Mouse (Mus musculus) midbrain, embryonic 12.5 days (tissue): ENCODE results near the gene Gm9999. TPM values are rescaled to one million over a fixed set of nuclear protein-coding genes. Genes with fewer than 3 reads are reported as not detected.

Experiments
- ATAC-seq: fragments of 200-750 bp; cut with Nextera tagmentation; 2 replicates; pipeline ENCODE4 v1.8.0; 2017; ENCODE audit warnings: low read depth, moderate TSS enrichment, moderate library complexity; ENCODE audit not compliant: low FRiP score
- H3K27ac ChIP-seq: fragments of 300-500 bp; sonication (generic); replicated peaks from 2 replicates; pipeline ENCODE4 v1.5.1; 2016; ENCODE audit warnings: mild to moderate bottlenecking
- H3K27me3 ChIP-seq: fragments of 300-500 bp; sonication (generic); 2 replicates; pipeline ENCODE4 v1.6.1; 2016; ENCODE audit warnings: mild to moderate bottlenecking
- H3K36me3 ChIP-seq: fragments of 300-500 bp; sonication (generic); 2 replicates; pipeline ENCODE4 v1.6.1; 2016
- H3K4me1 ChIP-seq: fragments of 300-500 bp; sonication (generic); 2 replicates; pipeline ENCODE4 v1.6.1; 2016
- H3K4me2 ChIP-seq: fragments of 300-500 bp; sonication (generic); replicated peaks from 2 replicates; pipeline ENCODE4 v1.6.1; 2016; ENCODE audit warnings: mild to moderate bottlenecking, moderate library complexity
- H3K4me3 ChIP-seq: fragments of 300-500 bp; sonication (generic); 2 replicates; pipeline ENCODE4 v1.5.1; 2016; ENCODE audit warnings: mild to moderate bottlenecking
- H3K9ac ChIP-seq: fragments of 300-500 bp; sonication (generic); replicated peaks from 2 replicates; pipeline ENCODE4 v1.6.1; 2016; ENCODE audit warnings: mild to moderate bottlenecking, moderate library complexity
- H3K9me3 ChIP-seq: fragments of 300-500 bp; sonication (generic); 2 replicates; pipeline ENCODE4 v1.6.1; 2016; ENCODE audit warnings: mild to moderate bottlenecking
- WGBS: fragments of 180-500 bp; shearing (Covaris S2); methylation state at CpG from one replicate; pipeline ENCODE4 v1.1.7; 2016; 5-methylcytosine and 5-hydroxymethylcytosine counted together
- polyA plus RNA-seq: library from polyadenylated mRNA; unstranded; fragments of >200 nt; fragmentation: Nextera tagmentation; extraction: Ambion mirVana; gene quantifications from 2 replicates; pipeline ENCODE4 v1.2.1, GENCODE M21; 2016

The Gm9999 gene
- polyA plus RNA-seq, 1 experiment from 2014 or later: not detected

GRCm38 (mm10) chr7:47035426-47035825, 52.0 kb downstream of the Gm9999 start:
- Histone ChIP-seq H3K4me2 (no peak overlapping the region), H3K27ac (no peak overlapping the region), H3K9me3 (no peaks in the 10 kb centered on the region), H3K4me3 (no peak overlapping the region), H3K9ac (no peak overlapping the region), H3K27me3 (no peaks in the 10 kb centered on the region), H3K36me3 (no peaks in the 10 kb centered on the region), H3K4me1 (no peaks in the 10 kb centered on the region)
- no peak for ATAC-seq
- 80% methylated on average over 8 of the region's 8 CpGs for WGBS

Other genes starting within 250 kb of the Gm9999 start
- gene Saa1, start 240.6 kb upstream of the Gm9999 start, polyA plus RNA-seq: not detected in 2 replicates
- not detected in 2 replicates for gene Saa2, start 231.8 kb upstream of the Gm9999 start, polyA plus RNA-seq
- gene Hps5, start 187.5 kb upstream of the Gm9999 start, polyA plus RNA-seq: 23.8 and 24.9 TPM in 2 replicates
- gene Gtf2h1, start 187.5 kb upstream of the Gm9999 start, polyA plus RNA-seq: 51.5 and 52.1 TPM in 2 replicates
- gene Ldha, start 142.1 kb upstream of the Gm9999 start, polyA plus RNA-seq: 802 and 809 TPM in 2 replicates
- 0.22 TPM in 1 of 2 replicates, not detected in the other for gene Ldhc, start 122.4 kb upstream of the Gm9999 start, polyA plus RNA-seq
- 318 and 322 TPM in 2 replicates for gene Tsg101, start 63.6 kb upstream of the Gm9999 start, polyA plus RNA-seq
- 11.8 and 12.1 TPM in 2 replicates for gene Uevld, start 25.1 kb upstream of the Gm9999 start, polyA plus RNA-seq
- 13.1 and 14.0 TPM in 2 replicates for gene Spty2d1, start 24.8 kb downstream of the Gm9999 start, polyA plus RNA-seq
- 16.6 and 17.4 TPM in 2 replicates for gene Tmem86a, start 67.0 kb downstream of the Gm9999 start, polyA plus RNA-seq
- gene Ptpn5, start 150.1 kb downstream of the Gm9999 start, polyA plus RNA-seq: 46.4 and 51.5 TPM in 2 replicates
- gene Mrgpra6, start 221.3 kb downstream of the Gm9999 start, polyA plus RNA-seq: not detected in 2 replicates